Mouse (Mus musculus) midbrain, embryonic 14.5 days (tissue): ENCODE results near the gene Bcar1. TPM values are rescaled to one million over a fixed set of nuclear protein-coding genes. Genes with fewer than 3 reads are reported as not detected.

ENCODE experiments used
- ATAC-seq: fragments of 200-750 bp; cut with Nextera tagmentation; 2 replicates; pipeline ENCODE4 v1.8.0; 2017; ENCODE audit warnings: moderate number of reproducible peaks, moderate library complexity; ENCODE audit not compliant: low FRiP score, low TSS enrichment
- DNase-seq: peaks from one replicate; pipeline ENCODE4 v3.0.0-alpha.2; 2015
- H3K27ac ChIP-seq: fragments of 300-500 bp; sonication (generic); replicated peaks from 2 replicates; pipeline ENCODE4 v1.5.1; 2014; ENCODE audit warnings: mild to moderate bottlenecking, low read depth, low read length, moderate library complexity
- H3K27me3 ChIP-seq: fragments of 300-500 bp; sonication (generic); 2 replicates; pipeline ENCODE4 v1.6.1; 2014; ENCODE audit warnings: low read length, control low read depth, mixed read lengths; ENCODE audit not compliant: control insufficient read depth, insufficient read depth
- H3K36me3 ChIP-seq: fragments of 300-500 bp; sonication (generic); 2 replicates; pipeline ENCODE4 v1.6.1; 2014; ENCODE audit warnings: low read length, control low read depth; ENCODE audit not compliant: control insufficient read depth, insufficient read depth
- H3K4me1 ChIP-seq: fragments of 300-500 bp; sonication (generic); 2 replicates; pipeline ENCODE4 v1.6.1; 2014; ENCODE audit warnings: mild to moderate bottlenecking, antibody characterized with exemption, low read length, control low read depth; ENCODE audit not compliant: control insufficient read depth, insufficient read depth
- H3K4me2 ChIP-seq: fragments of 300-500 bp; sonication (generic); 2 replicates; pipeline ENCODE4 v1.6.1; 2014; ENCODE audit warnings: mild to moderate bottlenecking, low read length, moderate library complexity
- H3K4me3 ChIP-seq: fragments of 300-500 bp; sonication (generic); replicated peaks from 2 replicates; pipeline ENCODE4 v1.5.1; 2014; ENCODE audit warnings: low read depth, low read length
- H3K9ac ChIP-seq: fragments of 300-500 bp; sonication (generic); replicated peaks from 2 replicates; pipeline ENCODE4 v1.6.1; 2014; ENCODE audit warnings: mild to moderate bottlenecking, low read length, moderate library complexity
- H3K9me3 ChIP-seq: fragments of 300-500 bp; sonication (generic); 2 replicates; pipeline ENCODE4 v1.6.1; 2016; ENCODE audit warnings: low read length, control low read depth, mixed read lengths; ENCODE audit not compliant: control insufficient read depth
- WGBS: fragments of 180-500 bp; shearing (Covaris S2); extraction: QIAGEN DNeasy Blood & Tissue Kit; methylation state at CpG from one replicate; pipeline ENCODE4 v1.1.7; 2014; 5-methylcytosine and 5-hydroxymethylcytosine counted together
- polyA plus RNA-seq: library from polyadenylated mRNA; unstranded; fragments of >200 nt; fragmentation: Nextera tagmentation; extraction: Ambion mirVana; gene quantifications from 2 replicates; pipeline ENCODE4 v1.2.1, GENCODE M21; 2014

Gene Bcar1
- polyA plus RNA-seq, 1 experiment from 2014 or later: 52.7 TPM

DNA sequence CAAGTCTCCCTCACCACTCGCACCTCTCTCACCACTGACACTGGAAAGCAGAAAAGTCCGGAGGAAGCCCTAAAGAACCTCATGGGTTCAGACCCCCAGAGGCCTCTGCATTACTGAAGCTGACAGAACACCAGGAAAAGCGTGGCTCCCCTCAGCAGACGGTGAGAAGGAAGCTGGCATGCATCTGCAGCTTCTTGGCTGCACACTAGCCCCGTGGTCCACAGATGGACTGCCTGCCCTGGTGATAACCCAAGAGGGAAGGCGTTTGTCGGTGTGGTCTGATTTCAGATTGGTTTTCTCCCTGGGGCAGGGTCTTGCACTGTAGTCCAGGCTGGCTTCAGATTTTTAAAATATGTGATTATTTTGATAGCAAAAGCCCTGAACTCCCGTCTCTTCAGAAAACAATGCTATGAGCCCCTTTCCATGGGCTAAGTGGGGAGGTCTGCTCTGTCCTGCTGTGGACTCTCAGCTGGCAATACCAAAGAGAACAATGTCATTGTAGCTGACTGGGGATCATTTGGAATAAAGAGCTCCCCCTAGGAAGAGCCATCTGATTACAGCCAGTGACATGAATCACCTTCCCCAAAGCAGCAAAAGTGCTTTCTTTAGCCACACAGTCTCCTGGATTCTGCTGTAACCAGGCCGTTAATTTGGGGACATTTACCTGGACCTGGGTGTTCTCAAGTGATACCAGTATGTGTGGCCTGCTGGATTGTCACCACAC, 39.2 kb upstream of the Bcar1 start:
- WGBS: 47% methylated on average over 9 of the region's 9 CpGs
- ATAC-seq (no peak), DNase-seq (peak; percentile 31)
- H3K9ac ChIP-seq: no peak overlapping the region
- H3K9me3 ChIP-seq: no peaks in the 10 kb centered on the region
- peak overlapping the region; percentile 49 for H3K27ac ChIP-seq
- H3K36me3 ChIP-seq: no peaks in the 10 kb centered on the region
- H3K4me3 ChIP-seq: no peak overlapping the region
- no peak overlapping the region for H3K4me2 ChIP-seq
- peaks cover 28% of the 10 kb centered on the region for H3K4me1 ChIP-seq
- no peaks in the 10 kb centered on the region for H3K27me3 ChIP-seq

DNA sequence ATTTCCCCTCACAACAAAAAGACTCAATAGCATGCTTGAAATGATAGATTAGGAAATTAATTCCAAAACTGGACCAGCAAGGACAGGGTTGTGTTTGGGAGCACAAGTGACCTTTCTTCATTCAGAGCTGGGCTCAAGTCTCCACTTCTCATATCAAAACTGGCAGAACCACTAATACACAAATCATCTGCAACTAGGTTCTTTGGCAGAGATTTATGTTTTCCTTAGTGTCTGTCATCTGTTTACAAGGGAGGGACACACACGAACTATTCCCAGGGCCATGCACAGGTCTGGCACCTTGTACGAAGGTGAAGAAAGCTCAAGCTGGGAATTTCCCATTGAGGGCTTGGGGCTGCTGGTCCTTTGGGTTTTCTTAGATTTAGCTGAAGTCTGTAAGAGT, 38.6 kb upstream of the Bcar1 start:
- H3K36me3 ChIP-seq: no peaks in the 10 kb centered on the region
- H3K4me2 ChIP-seq: no peak overlapping the region
- WGBS: 94% methylated on average over 2 of the region's 2 CpGs
- DNase-seq (no peak), ATAC-seq (no peak)
- peaks cover 21% of the 10 kb centered on the region for H3K4me1 ChIP-seq
- no peak overlapping the region for H3K4me3 ChIP-seq
- no peak overlapping the region for H3K9ac ChIP-seq
- no peaks in the 10 kb centered on the region for H3K9me3 ChIP-seq
- H3K27me3 ChIP-seq: no peaks in the 10 kb centered on the region
- no peak overlapping the region for H3K27ac ChIP-seq

DNA sequence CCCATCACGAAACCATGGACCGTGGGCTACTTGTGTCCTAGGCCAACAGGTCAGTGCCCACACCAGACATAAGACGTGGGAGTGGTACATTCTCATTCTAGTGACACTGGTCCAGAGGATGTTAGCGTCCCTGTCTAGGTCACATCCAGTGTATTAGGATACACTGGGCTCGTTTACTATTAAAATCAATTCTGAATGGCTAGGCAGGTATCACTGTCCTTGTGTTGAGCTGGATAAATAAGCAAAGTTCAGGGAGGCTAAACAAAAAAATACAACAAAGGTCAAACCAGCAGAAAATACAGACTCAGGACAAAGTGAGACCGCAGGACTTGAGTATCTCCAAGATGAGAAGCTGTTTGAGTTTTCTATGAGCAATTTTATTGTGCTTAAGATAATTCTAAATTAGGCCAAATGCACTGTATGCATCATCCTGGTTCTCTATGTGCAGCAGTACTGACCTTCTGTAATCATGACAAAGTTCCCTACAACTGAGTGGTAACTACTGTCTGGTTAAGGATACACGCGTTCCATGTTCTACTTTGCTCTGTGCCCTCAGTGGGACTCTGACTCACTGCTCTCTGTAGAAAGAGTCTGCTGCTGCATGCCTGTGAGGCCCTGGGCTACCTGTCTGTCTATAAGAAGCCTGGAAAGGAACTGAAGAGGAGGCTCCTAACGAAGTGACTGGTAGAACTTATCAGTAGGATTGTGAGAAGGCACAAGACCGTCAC, 37.3 kb upstream of the Bcar1 start:
- Histone ChIP-seq H3K27ac (no peak overlapping the region), H3K4me1 (peaks cover 14% of the 10 kb centered on the region; the same call in 1 of the 2 replicates), H3K4me3 (no peak overlapping the region), H3K36me3 (no peaks in the 10 kb centered on the region), H3K9me3 (no peaks in the 10 kb centered on the region), H3K27me3 (no peaks in the 10 kb centered on the region), H3K4me2 (no peak overlapping the region), H3K9ac (no peak overlapping the region)
- 88% methylated on average over 10 of the region's 10 CpGs for WGBS
- DNase-seq (no peak), ATAC-seq (no peak)

DNA sequence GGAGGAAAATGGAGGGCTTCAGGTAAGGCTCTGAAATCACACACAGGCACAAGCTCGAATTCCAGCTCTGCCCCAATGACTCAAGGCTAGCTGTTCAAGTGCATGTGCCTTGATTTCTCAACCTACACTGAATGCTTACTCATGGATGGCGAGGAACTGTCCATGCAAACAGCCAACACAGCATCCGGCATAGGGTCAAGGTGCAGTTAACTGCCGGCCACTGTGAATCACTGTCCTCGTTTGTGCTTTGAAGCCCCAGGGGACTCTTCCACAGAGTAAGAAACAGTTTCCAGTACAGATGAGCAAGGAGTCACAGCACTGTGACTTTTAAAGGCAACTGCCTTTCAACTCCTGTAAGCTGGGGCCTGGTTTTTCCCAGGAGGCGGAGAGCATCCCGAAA, 36.1 kb upstream of the Bcar1 start:
- 81% methylated on average over 7 of the region's 7 CpGs for WGBS

DNA sequence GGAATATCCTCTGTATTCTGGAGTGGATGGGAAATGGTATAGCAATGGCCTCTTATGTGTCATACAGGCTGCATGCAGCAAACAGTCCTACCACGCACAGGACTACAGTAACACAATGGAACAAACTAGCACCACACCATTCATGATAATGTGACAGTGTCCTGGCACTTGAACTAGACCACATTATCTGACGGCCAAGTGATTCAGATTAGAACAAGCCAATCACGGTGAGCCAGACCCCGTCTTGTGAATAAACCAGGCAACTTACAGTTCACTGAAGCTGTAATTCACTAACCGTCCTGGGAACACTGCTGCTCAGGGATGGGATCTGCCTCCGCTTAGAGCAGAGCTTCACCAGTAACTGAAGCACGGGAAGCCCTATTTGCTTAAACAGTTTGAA, 35.2 kb upstream of the Bcar1 start:
- H3K4me1 ChIP-seq: peaks cover 14% of the 10 kb centered on the region; the same call in 1 of the 2 replicates
- peaks cover 4% of the 10 kb centered on the region; the same call in 1 of the 2 replicates for H3K36me3 ChIP-seq
- no peaks in the 10 kb centered on the region for H3K9me3 ChIP-seq
- ATAC-seq (no peak), DNase-seq (peak; percentile 23)
- 0 out of 2 replicates have a peak overlapping the region, but pooled peaks have one; percentile 20 for H3K27ac ChIP-seq
- H3K9ac ChIP-seq: no peak overlapping the region
- H3K27me3 ChIP-seq: no peaks in the 10 kb centered on the region
- H3K4me2 ChIP-seq: no peak overlapping the region
- no peak overlapping the region for H3K4me3 ChIP-seq
- WGBS: 60% methylated on average over 7 of the region's 7 CpGs

More for the DNA sequence above, 36.1 kb upstream of the Bcar1 start:
- Histone ChIP-seq H3K36me3 (no peaks in the 10 kb centered on the region), H3K4me2 (no peak overlapping the region), H3K27ac (no peak overlapping the region), H3K9me3 (no peaks in the 10 kb centered on the region), H3K4me3 (no peak overlapping the region), H3K4me1 (peaks cover 14% of the 10 kb centered on the region; the same call in 1 of the 2 replicates), H3K9ac (no peak overlapping the region), H3K27me3 (no peaks in the 10 kb centered on the region)
- DNase-seq (no peak), ATAC-seq (no peak)

DNA sequence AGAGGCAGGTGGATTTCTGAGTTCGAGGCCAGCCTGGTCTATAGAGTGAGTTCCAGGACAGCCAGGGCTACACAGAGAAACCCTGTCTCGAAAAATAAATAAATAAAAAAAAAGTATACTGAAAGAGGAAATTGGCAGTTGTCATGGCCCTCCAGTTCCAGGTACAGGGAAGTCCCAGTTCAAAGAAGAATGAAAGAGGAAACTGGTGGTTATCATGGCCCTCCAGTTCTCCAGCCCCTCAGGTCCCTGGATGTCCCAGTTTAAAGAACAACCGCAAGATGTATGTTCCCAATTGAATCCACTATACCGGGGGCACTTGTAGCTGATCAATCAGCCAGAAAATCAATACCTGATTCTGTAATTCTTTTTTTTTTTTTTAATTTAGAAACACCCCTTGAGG, 32.9 kb upstream of the Bcar1 start:
- peaks cover 7% of the 10 kb centered on the region; the same call in 1 of the 2 replicates for H3K36me3 ChIP-seq

DNA sequence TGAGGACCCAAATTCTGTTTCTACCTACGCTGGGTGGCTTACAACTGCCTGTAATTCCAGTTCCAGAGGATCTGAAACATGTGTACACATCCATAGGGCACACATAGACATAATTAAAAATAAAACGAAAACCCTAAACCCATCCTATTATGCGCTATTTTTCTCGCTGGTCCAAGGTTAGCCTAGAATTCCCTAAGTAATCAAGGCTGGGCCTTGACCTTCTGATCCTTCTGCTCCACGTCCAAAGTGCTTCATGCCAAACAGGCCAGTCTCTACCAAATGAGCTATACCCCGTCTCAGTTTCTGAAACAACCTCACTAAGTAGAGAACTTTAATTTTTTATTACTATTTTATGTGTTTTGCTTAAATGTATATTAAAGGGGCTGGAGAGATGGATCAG, 32.2 kb upstream of the Bcar1 start:
- 92% methylated on average over 6 of the region's 6 CpGs for WGBS
- ATAC-seq (no peak), DNase-seq (no peak)
- H3K9me3 ChIP-seq: no peaks in the 10 kb centered on the region
- no peak overlapping the region for H3K4me2 ChIP-seq
- peaks cover 5% of the 10 kb centered on the region; the same call in 1 of the 2 replicates for H3K4me1 ChIP-seq
- H3K27ac ChIP-seq: no peak overlapping the region
- no peak overlapping the region for H3K4me3 ChIP-seq
- H3K9ac ChIP-seq: no peak overlapping the region
- peaks cover 7% of the 10 kb centered on the region; the same call in 1 of the 2 replicates for H3K36me3 ChIP-seq
- H3K27me3 ChIP-seq: no peaks in the 10 kb centered on the region

More for the DNA sequence above, 32.9 kb upstream of the Bcar1 start:
- WGBS: 92% methylated on average over 4 of the region's 4 CpGs
- DNase-seq: no peak
- no peak for ATAC-seq
- H3K4me2 ChIP-seq: no peak overlapping the region
- H3K27me3 ChIP-seq: no peaks in the 10 kb centered on the region
- no peak overlapping the region for H3K9ac ChIP-seq
- H3K27ac ChIP-seq: no peak overlapping the region
- no peak overlapping the region for H3K4me3 ChIP-seq
- H3K9me3 ChIP-seq: no peaks in the 10 kb centered on the region
- H3K4me1 ChIP-seq: peaks cover 5% of the 10 kb centered on the region; the same call in 1 of the 2 replicates

DNA sequence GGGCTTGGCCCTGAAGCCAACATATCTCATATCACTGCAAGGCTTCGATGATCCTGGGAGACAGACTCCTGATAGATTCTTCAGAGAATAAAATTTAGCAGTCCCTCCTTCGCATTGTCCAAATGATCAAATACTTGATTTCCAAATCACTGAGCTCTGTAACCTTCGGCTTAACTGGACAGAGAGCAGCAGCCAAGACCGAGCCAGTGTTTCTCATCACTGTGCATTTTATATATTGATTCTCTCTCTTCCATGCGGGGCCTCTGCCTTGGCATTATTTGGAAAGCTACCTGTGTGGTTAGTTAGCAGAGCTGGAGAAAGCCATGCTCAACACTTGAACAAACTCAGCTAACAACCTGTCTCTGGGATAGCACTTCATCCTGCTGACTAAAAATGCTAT, 29.9 kb upstream of the Bcar1 start:
- 93% methylated on average over 5 of the region's 5 CpGs for WGBS
- Histone ChIP-seq H3K4me2 (no peak overlapping the region), H3K36me3 (peaks cover 7% of the 10 kb centered on the region; the same call in 1 of the 2 replicates), H3K27ac (no peak overlapping the region), H3K27me3 (no peaks in the 10 kb centered on the region), H3K4me1 (peaks cover 11% of the 10 kb centered on the region), H3K4me3 (no peak overlapping the region), H3K9ac (no peak overlapping the region), H3K9me3 (no peaks in the 10 kb centered on the region)
- ATAC-seq (no peak), DNase-seq (no peak)
